Mouse (Mus musculus) bone marrow, adult 2 months (tissue): ENCODE data around the gene Agap2.

ENCODE experiments used
- CTCF ChIP-seq: fragments of 200-500 bp; IDR thresholded peaks from 2 replicates; pipeline ENCODE4 v1.5.1; 2011; ENCODE audit warnings: low read length, control low read depth; ENCODE audit not compliant: control insufficient read depth, insufficient read depth
- POLR2A ChIP-seq: fragments of 200-500 bp; IDR thresholded peaks from 2 replicates; pipeline ENCODE4 v1.6.1; 2011; ENCODE audit warnings: low read depth, mild to moderate bottlenecking, control low read depth, low read length, borderline replicate concordance; ENCODE audit not compliant: control insufficient read depth

GRCm38 (mm10) chr10:127132469-127132868, 57.4 kb downstream of the Agap2 start:
- no peak for TF ChIP-seq CTCF
- TF ChIP-seq POLR2A: no peak
